Mouse (Mus musculus) lung, embryonic 14.5 days (tissue): Measurements from ENCODE around the gene Ehd1. TPM values are rescaled to one million over a fixed set of nuclear protein-coding genes. Genes with fewer than 3 reads are reported as not detected.

Source experiments
- ATAC-seq: fragments of 200-750 bp; cut with Nextera tagmentation; 2 replicates; pipeline ENCODE4 v1.8.0; 2017; ENCODE audit warnings: mild to moderate bottlenecking, moderate TSS enrichment, moderate library complexity; ENCODE audit not compliant: insufficient read depth
- DNase-seq: peaks from one replicate; pipeline ENCODE4 v3.0.0-alpha.2; 2015
- H3K27ac ChIP-seq: fragments of 300-500 bp; sonication (generic); 2 replicates; pipeline ENCODE4 v1.5.1; 2014; ENCODE audit warnings: low read depth, mild to moderate bottlenecking, moderate library complexity
- H3K27me3 ChIP-seq: fragments of 300-500 bp; sonication (generic); 2 replicates; pipeline ENCODE4 v1.6.1; 2014; ENCODE audit warnings: low read length, control low read depth; ENCODE audit not compliant: insufficient read depth
- H3K36me3 ChIP-seq: fragments of 300-500 bp; sonication (generic); 2 replicates; pipeline ENCODE4 v1.6.1; 2014; ENCODE audit warnings: control low read depth; ENCODE audit not compliant: insufficient read depth
- H3K4me1 ChIP-seq: fragments of 300-500 bp; sonication (generic); 2 replicates; pipeline ENCODE4 v1.6.1; 2014; ENCODE audit warnings: antibody characterized with exemption, control low read depth; ENCODE audit not compliant: insufficient read depth
- H3K4me2 ChIP-seq: fragments of 300-500 bp; sonication (generic); 2 replicates; pipeline ENCODE4 v1.6.1; 2014; ENCODE audit warnings: mild to moderate bottlenecking
- H3K4me3 ChIP-seq: fragments of 300-500 bp; sonication (generic); 2 replicates; pipeline ENCODE4 v1.5.1; 2014; ENCODE audit warnings: low read depth, low read length
- H3K9ac ChIP-seq: fragments of 300-500 bp; sonication (generic); 2 replicates; pipeline ENCODE4 v1.6.1; 2014
- H3K9me3 ChIP-seq: fragments of 300-500 bp; sonication (generic); 2 replicates; pipeline ENCODE4 v1.6.1; 2016; ENCODE audit warnings: low read depth, low read length, control low read depth
- CTCF ChIP-seq: IDR thresholded peaks from 2 replicates; pipeline ENCODE4 v1.5.1; 2016; ENCODE audit warnings: antibody characterized with exemption, low read depth
- WGBS: fragments of 180-500 bp; shearing (Covaris S2); extraction: QIAGEN DNeasy Blood & Tissue Kit; methylation state at CpG from one replicate; pipeline ENCODE4 v1.1.7; 2014; 5-methylcytosine and 5-hydroxymethylcytosine counted together
- polyA plus RNA-seq: library from polyadenylated mRNA; unstranded; fragments of >200 nt; fragmentation: Nextera tagmentation; extraction: Ambion mirVana; gene quantifications from 2 replicates; pipeline ENCODE4 v1.2.1, GENCODE M21; 2014

The Ehd1 gene
- 50.3 and 53.2 TPM in 2 replicates for polyA plus RNA-seq

DNA sequence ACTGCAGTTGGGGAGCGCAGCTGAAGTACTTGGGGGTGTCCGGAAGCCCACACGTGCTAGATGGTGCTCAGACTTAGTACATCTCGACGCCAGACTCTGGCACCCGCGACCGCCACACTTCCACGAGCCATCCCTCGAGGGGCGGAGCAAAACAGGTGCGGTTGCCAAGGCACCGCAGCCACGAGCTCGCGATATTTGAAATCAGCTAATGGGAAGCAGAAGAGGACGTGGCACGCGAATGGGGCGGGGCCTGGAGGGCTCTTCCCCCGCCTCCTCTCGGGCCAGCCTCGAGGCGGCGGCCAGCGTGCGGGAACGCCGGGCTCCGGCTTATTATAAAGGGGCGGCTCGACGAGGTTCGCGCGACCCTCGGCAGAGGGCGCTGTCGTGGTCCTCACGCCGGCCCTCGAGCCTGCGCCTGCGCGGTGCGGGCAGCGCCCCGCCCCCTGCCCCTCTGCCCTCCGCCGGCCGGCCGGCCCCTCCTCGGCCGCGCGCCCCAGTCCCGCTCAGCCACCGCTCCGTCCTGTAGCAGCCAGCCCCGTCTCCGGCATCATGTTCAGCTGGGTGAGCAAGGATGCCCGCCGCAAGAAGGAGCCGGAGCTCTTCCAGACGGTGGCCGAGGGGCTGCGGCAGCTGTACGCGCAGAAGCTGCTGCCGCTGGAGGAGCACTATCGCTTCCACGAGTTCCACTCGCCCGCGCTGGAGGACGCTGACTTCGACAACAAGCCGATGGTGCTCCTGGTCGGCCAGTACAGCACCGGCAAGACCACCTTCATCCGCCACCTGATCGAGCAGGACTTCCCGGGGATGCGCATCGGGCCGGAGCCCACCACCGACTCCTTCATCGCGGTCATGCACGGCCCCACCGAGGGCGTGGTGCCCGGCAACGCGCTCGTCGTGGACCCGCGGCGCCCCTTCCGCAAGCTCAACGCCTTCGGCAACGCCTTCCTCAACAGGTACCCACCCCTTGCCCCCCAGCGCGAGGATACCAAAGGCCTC, at the start of gene Ehd1:
Gene Ehd1, plus strand, starts transcription at position 300 of the 996 bp plus-strand sequence.
- Histone ChIP-seq H3K9ac (peak within 1 kb of the TSS; percentile 81), H3K36me3 (peaks cover 23% of the 10 kb centered on the region), H3K4me3 (peak within 1 kb of the TSS; percentile 81), H3K27ac (peak within 1 kb of the TSS; percentile 87), H3K27me3 (no peaks in the 10 kb centered on the region), H3K4me2 (peak within 1 kb of the TSS; percentile 97), H3K9me3 (no peaks in the 10 kb centered on the region), H3K4me1 (peaks cover 11% of the 10 kb centered on the region; the same call in 1 of the 2 replicates)
- peak; percentile 51 for TF ChIP-seq CTCF
- DNase-seq, result peak; percentile 99
- under 1% methylated on average over 102 of the region's 106 CpGs for WGBS
- ATAC-seq, result peak; percentile 93

DNA sequence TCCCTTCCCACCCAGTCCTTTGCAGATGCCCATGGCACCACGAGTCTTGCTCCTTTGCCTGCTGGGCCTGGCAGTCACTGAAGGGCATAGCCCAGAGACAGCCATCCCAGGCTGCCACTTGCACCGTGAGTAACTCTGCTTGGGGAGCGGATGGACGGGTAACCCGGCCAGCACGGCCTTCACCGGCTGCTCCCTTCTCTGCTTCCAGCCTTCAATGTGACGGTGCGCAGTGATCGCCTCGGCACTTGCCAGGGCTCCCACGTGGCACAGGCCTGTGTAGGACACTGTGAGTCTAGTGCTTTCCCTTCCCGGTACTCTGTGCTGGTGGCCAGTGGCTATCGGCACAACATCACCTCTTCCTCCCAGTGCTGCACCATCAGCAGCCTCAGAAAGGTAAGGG, 49.8 kb upstream of the Ehd1 start:
- 80% methylated on average over 14 of the region's 14 CpGs for WGBS
- DNase-seq, result no peak
- H3K36me3 ChIP-seq, result peaks cover 34% of the 10 kb centered on the region; the same call in 1 of the 2 replicates
- H3K9me3 ChIP-seq, result no peaks in the 10 kb centered on the region
- ATAC-seq, result no peak
- TF ChIP-seq CTCF, result no peak
- no peak overlapping the region for H3K27ac ChIP-seq
- no peak overlapping the region for H3K4me2 ChIP-seq
- no peaks in the 10 kb centered on the region for H3K27me3 ChIP-seq
- no peak overlapping the region for H3K4me3 ChIP-seq
- H3K4me1 ChIP-seq, result no peaks in the 10 kb centered on the region
- no peak overlapping the region for H3K9ac ChIP-seq

DNA sequence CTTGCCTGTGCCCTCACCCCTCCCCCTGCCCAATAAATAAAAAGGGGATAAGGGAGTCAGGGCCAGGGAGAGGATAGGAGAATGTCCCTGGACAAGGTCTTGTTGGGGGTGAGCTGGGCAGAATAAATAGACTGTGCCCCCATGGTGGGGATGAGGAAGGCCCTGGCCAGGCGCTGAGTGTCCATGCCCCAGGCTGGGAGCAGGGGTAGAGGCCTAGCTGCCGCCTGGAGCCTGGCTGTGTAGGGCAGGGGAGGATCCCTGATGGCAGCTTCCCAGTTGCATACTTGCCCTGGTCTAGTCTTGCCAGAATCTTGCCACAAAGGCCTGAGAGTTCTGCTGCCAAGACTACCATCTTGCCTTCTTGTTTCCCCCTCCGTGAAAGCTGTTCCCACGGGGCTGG, 48.7 kb upstream of the Ehd1 start:
- Histone ChIP-seq H3K4me1 (no peaks in the 10 kb centered on the region), H3K27me3 (no peaks in the 10 kb centered on the region), H3K9me3 (no peaks in the 10 kb centered on the region), H3K9ac (no peak overlapping the region), H3K4me3 (no peak overlapping the region), H3K27ac (no peak overlapping the region), H3K4me2 (no peak overlapping the region), H3K36me3 (peaks cover 44% of the 10 kb centered on the region)
- WGBS, result 84% methylated on average over 4 of the region's 4 CpGs
- DNase-seq, result no peak
- ATAC-seq, result no peak
- no peak for TF ChIP-seq CTCF

DNA sequence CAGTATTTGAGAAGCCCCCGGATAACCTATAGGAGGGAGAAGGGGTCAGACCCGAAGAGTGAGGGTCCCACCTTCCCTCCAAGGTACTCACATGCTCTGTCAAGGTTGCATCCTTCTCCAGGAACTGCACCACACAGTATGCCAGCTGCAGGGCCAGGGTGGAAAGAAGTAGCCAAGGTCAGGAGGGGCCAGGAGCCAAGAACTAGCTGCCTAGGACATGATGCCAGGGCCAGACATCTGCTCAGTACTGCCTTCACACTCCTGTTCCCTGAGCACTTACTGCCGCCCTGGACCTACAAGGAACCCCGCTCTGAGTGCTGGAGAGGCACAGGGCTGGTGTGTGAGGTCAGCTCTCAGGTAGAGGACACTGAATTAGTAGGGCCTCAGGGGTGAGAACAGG, 46.1 kb upstream of the Ehd1 start:
- Histone ChIP-seq H3K36me3 (peaks cover 44% of the 10 kb centered on the region), H3K4me3 (no peak overlapping the region), H3K4me1 (peaks cover 3% of the 10 kb centered on the region; the same call in 1 of the 2 replicates), H3K27me3 (no peaks in the 10 kb centered on the region), H3K4me2 (no peak overlapping the region), H3K9me3 (no peaks in the 10 kb centered on the region), H3K27ac (no peak overlapping the region), H3K9ac (no peak overlapping the region)
- ATAC-seq (no peak), DNase-seq (no peak)
- TF ChIP-seq CTCF, result no peak
- WGBS, result 74% methylated on average over 4 of the region's 4 CpGs

GRCm38 (mm10) chr19:6231036-6231435, 45.5 kb upstream of the Ehd1 start:
- Histone ChIP-seq H3K9me3 (no peaks in the 10 kb centered on the region), H3K27ac (no peak overlapping the region), H3K4me1 (peaks cover 3% of the 10 kb centered on the region; the same call in 1 of the 2 replicates), H3K36me3 (peaks cover 44% of the 10 kb centered on the region), H3K9ac (no peak overlapping the region), H3K4me2 (no peak overlapping the region), H3K4me3 (no peak overlapping the region), H3K27me3 (no peaks in the 10 kb centered on the region)
- ATAC-seq (no peak), DNase-seq (no peak)
- no peak for TF ChIP-seq CTCF
- 76% methylated on average over 2 of the region's 2 CpGs for WGBS

- WGBS, result 82% methylated on average over 16 of the region's 16 CpGs
- ATAC-seq (no peak), DNase-seq (no peak)
Observed at GRCm38 (mm10) chr19:6233647-6234046, 42.9 kb upstream of the Ehd1 start.

More at GRCm38 (mm10) chr19:6233647-6234046, 42.9 kb upstream of the Ehd1 start:
- no peak overlapping the region for H3K27ac ChIP-seq
- H3K4me1 ChIP-seq, result peaks cover 8% of the 10 kb centered on the region; the same call in 1 of the 2 replicates
- no peak for TF ChIP-seq CTCF
- no peak overlapping the region for H3K4me2 ChIP-seq
- H3K27me3 ChIP-seq, result no peaks in the 10 kb centered on the region
- no peak overlapping the region for H3K9ac ChIP-seq
- peaks cover 34% of the 10 kb centered on the region for H3K36me3 ChIP-seq
- no peak overlapping the region for H3K4me3 ChIP-seq
- H3K9me3 ChIP-seq, result no peaks in the 10 kb centered on the region
